Mouse (Mus musculus) layer of hippocampus, adult 2 months (tissue): ENCODE results near the gene Mettl1. TPM values are rescaled to one million over a fixed set of nuclear protein-coding genes. Genes with fewer than 3 reads are reported as not detected.

Experiments
- DNase-seq, 2 experiments: peaks; one replicate each; pipeline ENCODE4 v3.0.0; 2022; ENCODE audit warnings: low spot score in 2 of 2
- H3K27ac ChIP-seq: fragments of 200-600 bp; 2 replicates; pipeline ENCODE4 v1.8.1; 2022
- H3K4me3 ChIP-seq: fragments of 200-600 bp; 2 replicates; pipeline ENCODE4 v1.8.1; 2022; ENCODE audit warnings: mild to moderate bottlenecking
- CTCF ChIP-seq: fragments of 200-600 bp; conservative IDR thresholded peaks from 2 replicates; pipeline ENCODE4 v1.8.1; 2022; ENCODE audit warnings: antibody characterized with exemption, mild to moderate bottlenecking, moderate library complexity
- long read RNA-seq, 2 experiments: library from polyadenylated mRNA; stranded (forward); transcript quantifications; one replicate each; pipeline ENCODE4 v2.0.0; 2021; ENCODE audit warnings: borderline mapping rate in 2 of 2
- total RNA-seq, 2 experiments: library from RNA; stranded (reverse); gene quantifications; 2 replicates each; pipeline ENCODE4 v1.2.3; 2021

Gene Mettl1
- total RNA-seq = 10 to 100 TPM; 12.7 to 14.0 TPM
- long read RNA-seq, experiment 1, partial matches to known transcripts = 0 of 4 reads
- long read RNA-seq, experiment 1, other reads (novel, unspliced or antisense) = 2 of 4 reads
- long read RNA-seq, experiment 2, partial matches to known transcripts = 1 of 10 reads
- long read RNA-seq, experiment 2, other reads (novel, unspliced or antisense) = 3 of 10 reads

DNA sequence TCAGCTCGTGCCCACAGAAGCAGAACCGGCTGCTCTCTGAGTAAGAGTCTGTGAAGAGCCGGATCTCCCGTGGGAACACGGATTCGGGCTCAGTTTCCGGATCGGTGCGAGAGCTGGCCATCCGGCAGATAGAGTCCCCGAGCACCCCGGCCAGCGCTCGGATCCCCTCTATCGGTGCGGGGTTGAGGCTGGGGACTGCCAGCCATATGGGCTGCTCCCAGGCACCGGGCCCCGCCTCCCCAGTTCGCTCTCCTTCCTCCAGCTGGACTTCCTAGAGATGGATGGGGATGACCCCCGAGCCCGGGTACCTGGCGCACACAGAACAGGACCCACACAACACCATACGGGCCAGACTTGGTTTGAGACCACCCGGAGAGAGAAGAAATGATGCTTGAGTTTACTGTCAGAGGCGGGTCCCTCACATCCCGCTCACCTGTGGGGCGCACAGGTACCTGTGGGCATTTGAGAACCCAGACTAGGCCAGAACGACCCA, at the start of gene Mettl1, which contains the start of gene Eef1akmt3:
TSS of gene Mettl1 (plus strand) at position 141 of the 493 bp plus-strand sequence.
TSS of gene Eef1akmt3 (minus strand) at position 240 of the 493 bp plus-strand sequence.
- TF ChIP-seq CTCF = no peak
- Histone ChIP-seq H3K27ac (peak within 1 kb of the TSS; percentile 77), H3K4me3 (peak within 1 kb of the TSS; percentile 99)
- peak in 1 of 2 experiments; percentile 28 for DNase-seq

DNA sequence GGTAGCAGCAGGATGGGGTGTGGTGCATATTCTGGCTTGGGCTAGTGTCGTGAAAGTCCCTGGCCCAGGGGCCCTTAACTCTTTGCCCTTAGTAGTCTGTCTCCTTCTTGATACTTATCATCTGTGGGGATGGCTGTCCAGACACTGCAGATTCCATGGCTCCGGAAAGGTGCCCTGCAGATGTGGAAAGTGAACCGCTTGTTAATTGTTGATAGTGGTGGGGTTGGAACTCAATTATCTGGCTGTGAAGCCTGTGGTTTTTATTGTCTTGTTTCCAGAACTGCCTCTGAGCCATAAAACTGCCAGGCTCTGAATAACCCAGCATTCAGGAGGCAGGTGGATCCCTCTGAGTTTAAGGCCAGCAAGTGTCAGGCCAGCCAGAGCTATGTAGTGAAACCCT, 49.5 kb upstream of the Mettl1 start:
- H3K27ac ChIP-seq = no peak overlapping the region; the same call in 1 of the 2 replicates
- no peak overlapping the region for H3K4me3 ChIP-seq
- no peak for DNase-seq
- no peak for TF ChIP-seq CTCF

DNA sequence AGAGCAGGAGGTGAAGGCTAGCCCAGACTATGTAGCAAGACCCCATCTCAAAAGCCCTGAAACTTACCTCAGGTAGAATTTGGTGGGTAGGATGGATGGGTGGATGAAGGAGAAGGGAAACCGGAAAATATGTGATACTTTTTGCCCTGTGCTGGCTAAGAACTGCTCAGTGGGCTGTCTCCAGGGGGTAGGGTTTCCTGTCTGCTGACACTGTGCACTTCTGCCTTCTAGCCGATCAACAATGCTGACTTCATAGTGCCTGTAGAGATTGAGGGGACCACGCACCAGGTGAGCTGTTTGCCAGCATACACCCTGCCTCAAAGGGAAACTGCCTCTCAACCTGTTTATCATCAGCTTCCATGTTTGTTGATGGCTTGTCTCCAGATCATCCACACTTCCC, 47.6 kb upstream of the Mettl1 start:
- DNase-seq = no peak
- Histone ChIP-seq H3K27ac (no peak overlapping the region), H3K4me3 (no peak overlapping the region)
- no peak for TF ChIP-seq CTCF

DNA sequence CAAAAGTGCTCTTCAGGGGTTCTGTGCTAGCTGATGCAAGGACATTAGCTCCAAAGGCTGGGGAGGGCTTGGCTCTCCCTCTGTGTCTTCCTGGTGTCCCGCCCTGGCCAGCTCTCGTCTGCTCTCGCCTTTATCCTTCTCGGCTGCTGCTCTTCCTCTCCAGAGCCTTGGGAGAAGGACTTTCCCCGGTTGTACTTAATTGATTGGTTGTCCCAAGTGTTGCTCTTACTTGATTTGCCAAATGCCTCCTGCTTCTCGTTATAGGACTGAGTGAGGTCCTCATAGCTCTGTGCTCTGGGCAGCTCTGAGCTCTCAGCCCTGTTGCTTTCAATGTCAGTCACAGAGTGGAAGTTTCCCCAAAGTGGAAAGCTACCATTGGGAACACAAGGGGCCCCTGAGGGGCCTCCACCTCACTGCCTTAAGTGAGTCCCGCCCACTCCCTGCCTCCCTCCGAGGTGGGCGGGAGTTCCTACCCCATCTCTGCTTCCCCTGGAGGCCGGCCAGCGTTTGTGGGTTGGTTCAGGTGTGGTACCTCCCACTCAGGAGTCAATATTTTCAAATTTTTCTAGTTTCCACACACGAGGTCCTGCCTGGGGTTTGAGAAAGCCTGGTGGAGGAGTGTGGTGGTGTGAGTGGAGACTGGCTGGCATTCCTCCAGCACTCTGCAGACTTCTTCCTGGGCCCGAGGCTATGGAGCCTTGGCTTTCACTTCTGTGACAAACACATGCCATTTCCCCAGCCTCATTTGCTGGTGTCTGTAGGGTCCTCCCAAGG, 43.7 kb upstream of the Mettl1 start:
- Histone ChIP-seq H3K27ac (no peak overlapping the region), H3K4me3 (no peak overlapping the region)
- no peak for DNase-seq
- TF ChIP-seq CTCF = no peak; the same call in 1 of the 2 replicates

DNA sequence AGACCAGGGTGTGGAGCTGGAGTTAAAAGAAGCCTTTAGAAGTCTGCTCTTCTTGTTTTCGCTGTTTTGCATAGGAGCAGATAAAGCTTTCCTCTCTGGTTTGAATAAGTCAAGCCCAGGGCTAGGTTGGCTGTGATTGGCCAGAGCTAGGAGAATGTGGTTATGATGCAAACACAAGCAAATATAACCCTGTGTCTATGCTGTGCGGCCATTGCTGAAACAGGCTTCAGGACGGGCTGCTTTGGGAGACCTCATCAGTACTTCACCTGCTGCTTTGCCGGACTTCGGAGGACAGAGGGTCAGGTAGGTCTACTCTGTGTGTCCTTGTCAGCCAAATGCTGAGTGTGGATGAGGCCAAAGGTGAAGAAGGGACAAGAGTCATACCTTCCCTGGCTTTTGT, 40.7 kb upstream of the Mettl1 start, which contains the start of gene Avil:
TSS of gene Avil (plus strand) at position 181 of the 400 bp plus-strand sequence.
- no peak within 1 kb of the TSS for H3K4me3 ChIP-seq
- DNase-seq = no peak
- H3K27ac ChIP-seq = no peak within 1 kb of the TSS
- TF ChIP-seq CTCF = no peak

DNA sequence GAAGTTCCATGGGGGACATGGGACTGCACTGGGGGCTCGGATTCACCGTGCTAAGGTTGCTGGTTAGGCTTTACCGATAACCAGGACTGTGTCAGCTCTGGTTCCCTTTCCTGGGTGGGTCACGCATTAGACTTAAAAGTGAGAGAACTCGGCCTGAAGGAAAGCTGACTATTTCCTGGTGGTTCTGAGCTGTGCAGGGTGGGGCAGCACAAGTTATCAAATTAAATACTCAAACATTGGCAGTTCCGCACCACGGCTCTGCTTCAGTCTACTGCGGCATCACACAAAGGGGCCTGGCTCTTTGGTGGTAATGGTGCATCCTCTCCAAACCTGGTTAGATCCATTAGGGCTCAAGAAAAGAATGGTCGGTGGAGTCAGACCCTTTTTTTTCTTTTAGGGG, 39.9 kb upstream of the Mettl1 start:
- TF ChIP-seq CTCF = no peak

DNA sequence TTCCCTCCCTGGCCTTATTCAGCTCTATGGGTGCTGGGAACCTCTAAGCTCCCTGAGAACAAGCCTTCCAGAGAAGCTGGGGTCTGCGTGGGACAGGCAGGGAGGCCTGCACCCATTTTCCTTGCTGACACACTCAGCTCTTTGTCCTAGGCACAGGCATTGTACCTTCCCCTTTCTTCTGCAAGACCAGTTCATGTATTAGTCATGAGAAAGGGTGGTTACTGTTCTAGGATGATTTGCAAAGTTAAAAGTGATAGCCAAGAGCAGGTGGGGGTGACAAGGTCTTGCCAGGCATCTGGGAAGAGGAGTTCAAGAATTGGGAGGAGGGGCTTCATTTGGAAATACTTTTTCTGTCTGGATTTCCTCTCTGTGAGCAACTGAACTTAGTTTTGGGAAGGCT, 39.2 kb upstream of the Mettl1 start:
- TF ChIP-seq CTCF = no peak
- DNase-seq = no peak
- H3K4me3 ChIP-seq = no peak overlapping the region
- no peak overlapping the region for H3K27ac ChIP-seq

More for the DNA sequence above, 39.9 kb upstream of the Mettl1 start:
- H3K27ac ChIP-seq = no peak overlapping the region
- no peak overlapping the region for H3K4me3 ChIP-seq
- DNase-seq = no peak

DNA sequence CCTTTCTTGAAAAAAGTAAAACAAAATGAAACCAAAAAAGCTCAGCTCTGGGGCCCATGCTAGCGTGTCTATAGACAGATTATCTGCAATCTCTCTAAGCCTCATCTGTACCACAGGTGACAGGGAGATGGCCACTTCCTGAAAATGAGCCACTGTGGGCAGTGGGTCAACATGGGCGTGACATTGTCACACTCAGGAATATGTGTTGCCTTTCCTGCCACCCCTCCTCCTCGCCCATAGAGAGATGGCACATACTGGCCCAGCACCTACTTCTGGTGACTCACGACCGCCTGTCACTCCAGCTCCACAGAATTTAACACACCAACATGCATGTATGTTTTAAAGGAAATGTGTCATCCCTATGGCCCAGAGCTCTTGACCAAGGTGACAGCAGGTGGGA, 38.4 kb upstream of the Mettl1 start:
- H3K4me3 ChIP-seq = no peak overlapping the region
- H3K27ac ChIP-seq = no peak overlapping the region
- TF ChIP-seq CTCF = no peak
- no peak for DNase-seq

DNA sequence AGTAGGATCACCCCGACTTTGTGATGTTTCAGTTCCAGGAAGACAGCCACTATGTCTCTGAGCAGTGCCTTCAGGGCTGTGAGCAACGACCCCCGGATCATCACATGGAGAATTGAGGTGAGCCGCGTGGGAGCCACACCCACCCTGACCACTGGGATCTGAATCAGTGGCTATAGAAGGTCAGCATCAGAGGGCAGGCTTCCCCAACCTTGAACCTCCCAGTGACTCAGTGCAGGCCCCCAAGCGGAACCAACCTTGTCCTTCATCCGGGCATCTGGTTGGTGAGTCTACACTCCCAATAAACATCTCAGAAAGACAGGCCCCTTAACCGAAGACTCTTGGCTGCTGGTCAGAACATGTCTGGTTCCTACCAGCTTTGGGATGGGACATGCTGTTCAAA, 37.9 kb upstream of the Mettl1 start:
- DNase-seq = no peak
- H3K27ac ChIP-seq = no peak overlapping the region
- TF ChIP-seq CTCF = no peak
- H3K4me3 ChIP-seq = no peak overlapping the region

DNA sequence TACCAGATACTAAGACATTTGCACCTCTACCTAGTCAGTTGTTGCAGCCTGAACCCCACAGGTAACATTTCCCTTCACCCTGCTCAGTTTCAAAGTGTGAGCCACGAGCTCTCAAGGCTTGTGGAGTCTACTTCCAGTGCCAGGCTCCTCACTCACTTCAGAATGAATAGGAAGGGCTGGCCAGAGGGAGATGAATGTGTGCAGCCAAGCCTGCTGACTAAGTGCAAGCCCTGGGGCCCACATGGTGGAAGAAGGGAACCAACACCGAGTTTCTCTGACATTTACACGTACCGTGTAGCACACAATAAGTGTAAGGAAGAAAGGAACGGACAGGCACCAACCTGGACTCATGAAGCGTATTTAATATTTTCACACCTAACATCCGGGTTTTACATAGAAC, 37.4 kb upstream of the Mettl1 start:
- DNase-seq = no peak
- no peak for TF ChIP-seq CTCF
- Histone ChIP-seq H3K27ac (no peak overlapping the region), H3K4me3 (no peak overlapping the region)

DNA sequence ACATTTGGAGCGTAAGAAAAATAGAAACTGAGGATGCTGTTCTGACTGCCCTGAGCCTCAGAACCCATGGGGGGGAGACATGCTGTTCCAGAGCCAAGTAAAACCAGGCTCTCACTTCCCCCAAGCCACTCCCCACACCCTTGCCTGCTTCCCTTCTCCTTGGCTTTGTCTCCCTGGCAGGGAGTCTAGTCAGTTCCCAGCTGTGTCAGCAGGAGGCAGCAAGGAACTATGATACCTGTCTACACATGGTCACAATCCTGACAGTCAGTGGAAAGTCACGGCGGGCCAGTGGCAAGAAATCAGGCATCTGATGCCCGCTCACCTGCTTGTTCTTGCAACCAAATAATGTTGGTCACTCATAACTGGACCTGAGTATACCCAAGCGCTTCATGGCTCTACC, 24.7 kb upstream of the Mettl1 start:
- H3K4me3 ChIP-seq = no peak overlapping the region
- TF ChIP-seq CTCF = peak; percentile 46
- no peak overlapping the region for H3K27ac ChIP-seq
- no peak for DNase-seq

DNA sequence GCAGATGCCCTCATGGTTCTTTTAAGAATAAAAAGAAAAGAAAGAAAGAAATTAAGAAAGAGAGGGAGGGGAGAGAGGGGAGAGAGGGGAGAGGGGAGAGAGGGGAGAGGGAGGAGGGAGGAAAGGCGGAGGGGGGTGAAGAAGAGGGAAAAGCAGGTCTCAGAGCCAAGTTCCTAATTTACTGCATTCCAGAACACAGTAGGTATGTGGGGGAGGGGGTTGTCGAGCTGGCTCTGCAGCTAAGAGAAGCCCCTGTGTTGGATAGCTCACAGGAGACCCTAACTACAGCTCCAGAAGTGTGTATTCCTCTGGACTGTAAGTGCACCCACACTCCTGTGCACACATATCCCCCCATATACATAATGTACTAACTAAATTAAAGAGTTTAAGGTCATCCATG, 24.1 kb upstream of the Mettl1 start:
- no peak for TF ChIP-seq CTCF
- H3K4me3 ChIP-seq = no peak overlapping the region
- no peak overlapping the region for H3K27ac ChIP-seq
- no peak for DNase-seq

DNA sequence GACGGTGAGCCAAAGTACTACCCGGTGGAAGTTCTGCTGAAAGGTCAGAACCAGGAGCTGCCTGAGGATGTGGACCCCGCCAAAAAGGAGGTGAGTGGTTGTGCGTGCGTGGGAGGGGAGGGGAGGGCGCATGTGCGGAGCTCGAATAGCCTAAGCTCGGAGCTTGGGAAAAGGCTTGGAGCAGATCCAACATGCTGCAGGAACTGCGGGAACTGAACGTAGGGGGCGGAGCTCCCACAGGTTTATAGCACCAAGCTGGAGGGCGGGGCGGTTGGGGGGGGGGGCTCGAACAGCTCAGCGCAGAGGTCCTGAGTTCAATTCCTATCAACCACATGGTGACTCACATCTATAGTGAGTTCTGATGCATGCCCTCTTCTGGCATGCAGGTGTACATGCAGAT, 22.8 kb upstream of the Mettl1 start:
- TF ChIP-seq CTCF = no peak
- Histone ChIP-seq H3K4me3 (no peak overlapping the region), H3K27ac (no peak overlapping the region)
- DNase-seq = no peak
